Comparison of ENCODE assay signal across 16 mouse cellular contexts in the genomic region with DNA sequence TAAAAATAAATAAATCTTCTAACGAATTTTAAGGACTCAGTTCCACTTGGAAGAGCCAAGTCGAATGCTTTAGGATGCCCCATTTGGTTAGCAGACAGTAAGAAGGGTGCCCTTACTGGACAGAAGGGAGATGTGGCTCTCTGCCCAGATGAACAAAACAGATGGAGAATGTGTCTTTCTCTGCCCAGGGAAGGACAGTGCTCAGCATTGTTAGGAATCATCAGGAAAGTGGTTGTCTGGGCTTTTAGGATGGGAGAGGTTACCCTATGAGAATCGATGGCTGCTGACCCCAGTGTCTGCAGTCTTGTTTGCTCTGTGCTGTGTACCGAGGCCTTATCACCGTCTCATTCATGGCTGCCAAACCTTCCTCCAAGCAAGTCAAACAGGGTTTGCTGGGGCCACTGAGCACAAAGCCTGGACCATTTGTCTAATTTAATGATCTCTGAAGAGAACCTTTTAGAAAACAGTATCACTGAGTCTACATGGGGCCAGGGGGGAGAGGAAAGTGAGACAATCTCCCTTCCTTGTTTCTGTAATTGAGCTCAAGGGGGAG. TPM values are rescaled to one million over a fixed set of nuclear protein-coding genes. Genes with fewer than 3 reads are reported as not detected.
DNase-seq lines count a peak whose midpoint lies in the region.
"Had no signal": no experiment of that assay in that cellular context is flagged by ENCODE, and none has a peak within 500 bp of the region (broad histone marks: within the 10 kb centered on the region; RNA-seq: fewer than 3 reads in every experiment).

No protein-coding gene starts in this region.

- intact Hi-C loops in left cerebral cortex, postnatal 4 days (cut with DNase I) = no loop called here

- DNase-seq in left cerebral cortex, postnatal 4 days = peak; percentile 49
- DNase-seq in left cerebral cortex, adult 8-10 months (ENCODE audit: low spot score in 2 of 2) = no peak
- peak; percentile 96 for DNase-seq in brain, adult 2 months (ENCODE audit: low read depth, low spot score)
- DNase-seq in cerebellum, adult 18-20 months = peak; percentile 65 to 76
- DNase-seq in cerebellum, postnatal 36 days = peak; percentile 51 to 52
- no peak for DNase-seq in heart, adult 8-10 months (ENCODE audit: low spot score)
- DNase-seq in layer of hippocampus, adult 8-10 months (ENCODE audit: low spot score in 2 of 2) = no peak
- DNase-seq: adrenal gland, adult 2 months; heart, adult 11 months; kidney, adult 2 months; layer of hippocampus, postnatal 36 days; lung, adult 18-20 months had no signal

RNA-seq across cellular contexts. Expression of a gene that starts 4.5 kb away (rescaled TPM):
- under 1 TPM; 0.64 to 0.74 TPM for total RNA-seq in left cerebral cortex, postnatal 4 days (2021)
- under 1 TPM; 0.23 to 0.80 (median 0.56) TPM for total RNA-seq in left cerebral cortex, adult 8-10 months (2022)
- not detected for total RNA-seq in heart, adult 8-10 months (2022)
- total RNA-seq in layer of hippocampus, adult 8-10 months (2022) = 1 to 10 TPM in 1 of 4 experiments, under 1 TPM in 1, not detected in 2; 0.25 to 2.3 TPM
- total RNA-seq: adrenal gland, adult 2 months; liver, adult 2 months had no signal

RNA-seq across cellular contexts. Expression of a gene that starts 33.6 kb away (rescaled TPM):
- 10 to 100 TPM; 14.6 to 14.8 TPM for total RNA-seq in left cerebral cortex, postnatal 4 days (2021)
- total RNA-seq in left cerebral cortex, adult 8-10 months (2022) = 1 to 10 TPM; 7.4 to 9.9 (median 8.8) TPM
- 1 to 10 TPM; 3.6 to 4.5 (median 3.9) TPM for total RNA-seq in heart, adult 8-10 months (2022)
- 10 to 100 TPM; 10.8 to 12.7 (median 11.2) TPM for total RNA-seq in layer of hippocampus, adult 8-10 months (2022)

RNA-seq across cellular contexts. Expression of a gene that starts 37.3 kb away (rescaled TPM):
- total RNA-seq in left cerebral cortex, postnatal 4 days (2021) = 10 to 100 TPM; 62.2 to 69.4 TPM
- total RNA-seq in left cerebral cortex, adult 8-10 months (2022) = 10 to 100 TPM; 66.3 to 76.8 (median 71.3) TPM
- total RNA-seq in heart, adult 8-10 months (2022) = 1 to 10 TPM; 3.9 to 6.9 (median 5.0) TPM
- total RNA-seq in layer of hippocampus, adult 8-10 months (2022) = 10 to 100 TPM; 47.2 to 59.9 (median 51.2) TPM

RNA-seq across cellular contexts. Expression of a gene that starts 38.6 kb away (rescaled TPM):
- total RNA-seq in left cerebral cortex, postnatal 4 days (2021) = not detected
- total RNA-seq in left cerebral cortex, adult 8-10 months (2022) = under 1 TPM in 1 of 4 experiments, not detected in 3; 0.40 TPM
- 1 to 10 TPM in 2 of 4 experiments, under 1 TPM in 1, not detected in 1; 0.63 to 9.2 (median 2.1) TPM for total RNA-seq in heart, adult 8-10 months (2022)
- total RNA-seq in layer of hippocampus, adult 8-10 months (2022) = not detected
- total RNA-seq: gastrocnemius, adult 2 months; layer of hippocampus, postnatal 36 days; left cerebral cortex, postnatal 36 days had no signal

RNA-seq across cellular contexts. Expression of a gene that starts 55.5 kb away (rescaled TPM):
- not detected for total RNA-seq in left cerebral cortex, postnatal 4 days (2021)
- total RNA-seq in left cerebral cortex, adult 8-10 months (2022) = not detected
- total RNA-seq in heart, adult 8-10 months (2022) = not detected
- not detected for total RNA-seq in layer of hippocampus, adult 8-10 months (2022)
- total RNA-seq: ES-E14; gastrocnemius, adult 2 months; layer of hippocampus, postnatal 36 days; left cerebral cortex, postnatal 36 days had no signal

Comparison
In these comparisons a context has a peak if more than half of its experiments do, and no peak if none do; other contexts are left out.
1. DNase-seq: peak in left cerebral cortex, postnatal 4 days (single experiment), brain, adult 2 months (single experiment), cerebellum, adult 18-20 months (2 of 2) and cerebellum, postnatal 36 days (2 of 2); none in left cerebral cortex, adult 8-10 months (0 of 2), heart, adult 8-10 months (single experiment) and layer of hippocampus, adult 8-10 months (0 of 2).
2. RNA of a gene that starts 37.3 kb away (total RNA-seq): 66.3 to 76.8 TPM in left cerebral cortex, adult 8-10 months, 62.2 to 69.4 TPM in left cerebral cortex, postnatal 4 days and 47.2 to 59.9 TPM in layer of hippocampus, adult 8-10 months; 3.9 to 6.9 TPM in heart, adult 8-10 months; every median in the first group is over 4 times any median in the second.